Mouse (Mus musculus) stomach, postnatal 0 days (tissue): ENCODE results near the gene BC025920.

ENCODE experiments used
- CTCF ChIP-seq: IDR thresholded peaks from 2 replicates; pipeline ENCODE4 v1.5.1; 2016; ENCODE audit warnings: antibody characterized with exemption, low read depth, mild to moderate bottlenecking, moderate library complexity
- EP300 ChIP-seq: optimal IDR thresholded peaks from 2 replicates; pipeline ENCODE3; 2016; ENCODE audit warnings: antibody characterized with exemption

DNA sequence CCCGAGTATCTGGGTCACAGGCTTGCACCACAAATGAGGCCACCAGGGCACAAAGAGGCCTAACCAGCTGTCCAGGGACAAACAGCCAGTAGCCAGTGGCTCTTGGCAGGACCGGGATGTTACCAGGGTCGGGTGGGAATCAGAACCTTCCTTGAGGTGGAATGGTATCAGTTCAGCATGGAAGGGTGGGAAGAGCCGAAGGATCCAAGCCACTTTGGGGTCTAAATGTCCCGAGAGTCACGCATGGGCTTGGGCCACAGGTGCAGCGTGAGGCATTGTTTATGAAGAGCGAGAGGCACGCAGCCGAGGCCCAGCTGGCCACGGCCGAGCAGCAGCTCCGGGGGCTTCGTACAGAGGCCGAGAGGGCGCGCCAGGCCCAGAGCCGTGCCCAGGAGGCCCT, 38.6 kb downstream of the BC025920 start:
- TF ChIP-seq CTCF (no peak), EP300 (no peak)
